Mouse (Mus musculus) gastrocnemius, postnatal 10 days (tissue): ENCODE data around the gene Sgcb. TPM values are rescaled to one million over a fixed set of nuclear protein-coding genes. Genes with fewer than 3 reads are reported as not detected.
"Not testable (repeated sequence)": the region's sequence is repeated elsewhere in the genome, so short reads cannot be mapped to it uniquely, and the experiment has no call there.

Source experiments
- DNase-seq: peaks from one replicate; pipeline ENCODE4 v3.0.0; 2021; ENCODE audit warnings: mixed read lengths
- total RNA-seq, 2 experiments: library from RNA; stranded (reverse); gene quantifications; 2 replicates each; pipeline ENCODE4 v1.2.3; 2021

The Sgcb gene
- total RNA-seq, 2 experiments from 2014 or later, result 105 to 106 TPM

GRCm38 (mm10) chr5:73633141-73633540 is 14.4 kb downstream of the Sgcb start:
- DNase-seq, result peak; percentile 84

GRCm38 (mm10) chr5:73632291-73632690 is 15.3 kb downstream of the Sgcb start, which contains the start of gene Lrrc66:
Gene Lrrc66 (minus strand): TSS chr5:73632526.
- DNase-seq, result no peak

GRCm38 (mm10) chr5:73631001-73631558 is 16.5 kb downstream of the Sgcb start:
- DNase-seq, result no peak

GRCm38 (mm10) chr5:73630141-73630540 is 17.4 kb downstream of the Sgcb start:
- DNase-seq, result no peak

- no peak for DNase-seq
Observed at GRCm38 (mm10) chr5:73627991-73628390, 19.6 kb downstream of the Sgcb start.

GRCm38 (mm10) chr5:73627559-73627958 is 20.0 kb downstream of the Sgcb start:
- no peak for DNase-seq

GRCm38 (mm10) chr5:73626842-73627241 is 20.7 kb downstream of the Sgcb start:
- no peak for DNase-seq

GRCm38 (mm10) chr5:73625505-73625904 is 22.1 kb downstream of the Sgcb start:
- DNase-seq, result no peak

- no peak for DNase-seq
Observed at GRCm38 (mm10) chr5:73618969-73619368, 28.6 kb downstream of the Sgcb start.

- no peak for DNase-seq
Observed at GRCm38 (mm10) chr5:73615211-73615610, 32.4 kb downstream of the Sgcb start.

- no peak for DNase-seq
Observed at GRCm38 (mm10) chr5:73613296-73613695, 34.3 kb downstream of the Sgcb start.

GRCm38 (mm10) chr5:73611071-73611470 is 36.5 kb downstream of the Sgcb start:
- DNase-seq, result no peak

GRCm38 (mm10) chr5:73604964-73605363 is 42.6 kb downstream of the Sgcb start:
- DNase-seq, result no peak

- no peak for DNase-seq
Observed at GRCm38 (mm10) chr5:73604542-73604941, 43.0 kb downstream of the Sgcb start.

- no peak for DNase-seq
Observed at GRCm38 (mm10) chr5:73602865-73603264, 44.7 kb downstream of the Sgcb start.

GRCm38 (mm10) chr5:73601361-73601763 is 46.2 kb downstream of the Sgcb start:
- DNase-seq, result no peak

GRCm38 (mm10) chr5:73599991-73600390 is 47.6 kb downstream of the Sgcb start:
- no peak for DNase-seq

GRCm38 (mm10) chr5:73598943-73599695 is 48.5 kb downstream of the Sgcb start:
- no peak for DNase-seq

- no peak for DNase-seq
Observed at GRCm38 (mm10) chr5:73587119-73587518, 60.5 kb downstream of the Sgcb start.

GRCm38 (mm10) chr5:73586597-73586996 is 61.0 kb downstream of the Sgcb start:
- DNase-seq, result no peak

- DNase-seq, result no peak
Observed at GRCm38 (mm10) chr5:73585212-73586115, 62.1 kb downstream of the Sgcb start.

GRCm38 (mm10) chr5:73584011-73584410 is 63.6 kb downstream of the Sgcb start:
- DNase-seq, result not testable (repeated sequence)
